Mouse (Mus musculus): ENCODE data around the gene Cdk9.

Cdk9 gene

GRCm38 (mm10) chr2:32712934-32713817 lies at the start of gene Cdk9:
Gene Cdk9 (minus strand): TSS chr2:32713076.
- DNase-seq (ENCODE audit: low spot score): peak; percentile 97

- DNase-seq (ENCODE audit: low spot score): no peak
Measured at GRCm38 (mm10) chr2:32761859-32762258, 49.0 kb upstream of the Cdk9 start.

GRCm38 (mm10) chr2:32761361-32761760 lies 48.5 kb upstream of the Cdk9 start:
- no peak for DNase-seq (ENCODE audit: low spot score)

GRCm38 (mm10) chr2:32759001-32759400 lies 46.1 kb upstream of the Cdk9 start:
- no peak for DNase-seq (ENCODE audit: low spot score)

- no peak for DNase-seq (ENCODE audit: low spot score)
Measured at GRCm38 (mm10) chr2:32758503-32758902, 45.6 kb upstream of the Cdk9 start.

GRCm38 (mm10) chr2:32757056-32757845 lies 44.4 kb upstream of the Cdk9 start, which contains the start of gene Tor2a:
Gene Tor2a (plus strand): TSS chr2:32757234.
- DNase-seq (ENCODE audit: low spot score): peak; percentile 81

GRCm38 (mm10) chr2:32756674-32757055 lies 43.8 kb upstream of the Cdk9 start:
- no peak for DNase-seq (ENCODE audit: low spot score)

- DNase-seq (ENCODE audit: low spot score): no peak
Measured at GRCm38 (mm10) chr2:32752181-32752580, 39.3 kb upstream of the Cdk9 start.

- DNase-seq (ENCODE audit: low spot score): no peak
Measured at GRCm38 (mm10) chr2:32751665-32752033, 38.8 kb upstream of the Cdk9 start.

GRCm38 (mm10) chr2:32750887-32751664 lies 38.2 kb upstream of the Cdk9 start:
- DNase-seq (ENCODE audit: low spot score): no peak

- DNase-seq (ENCODE audit: low spot score): no peak
Measured at GRCm38 (mm10) chr2:32750199-32750598, 37.3 kb upstream of the Cdk9 start.

- DNase-seq (ENCODE audit: low spot score): no peak
Measured at GRCm38 (mm10) chr2:32749082-32749481, 36.2 kb upstream of the Cdk9 start.

- DNase-seq (ENCODE audit: low spot score): no peak
Measured at GRCm38 (mm10) chr2:32744272-32744982, 31.6 kb upstream of the Cdk9 start.

- DNase-seq (ENCODE audit: low spot score): no peak
Measured at GRCm38 (mm10) chr2:32742173-32742531, 29.3 kb upstream of the Cdk9 start.

- no peak for DNase-seq (ENCODE audit: low spot score)
Measured at GRCm38 (mm10) chr2:32741273-32742172, 28.6 kb upstream of the Cdk9 start.

- no peak for DNase-seq (ENCODE audit: low spot score)
Measured at GRCm38 (mm10) chr2:32740916-32741272, 28.0 kb upstream of the Cdk9 start, which contains the start of gene 6330409D20Rik. Gene 6330409D20Rik (minus strand): TSS chr2:32741016.

GRCm38 (mm10) chr2:32739311-32739710 lies 26.4 kb upstream of the Cdk9 start:
- DNase-seq (ENCODE audit: low spot score): no peak

GRCm38 (mm10) chr2:32737008-32737407 lies 24.1 kb upstream of the Cdk9 start:
- DNase-seq (ENCODE audit: low spot score): no peak

- DNase-seq (ENCODE audit: low spot score): no peak
Measured at GRCm38 (mm10) chr2:32736306-32736829, 23.5 kb upstream of the Cdk9 start.

GRCm38 (mm10) chr2:32734933-32735332 lies 22.1 kb upstream of the Cdk9 start:
- no peak for DNase-seq (ENCODE audit: low spot score)

Data from ovary, postnatal 10 days (tissue).